Mouse (Mus musculus): Measurements from ENCODE around the gene Npas2.

DNA sequence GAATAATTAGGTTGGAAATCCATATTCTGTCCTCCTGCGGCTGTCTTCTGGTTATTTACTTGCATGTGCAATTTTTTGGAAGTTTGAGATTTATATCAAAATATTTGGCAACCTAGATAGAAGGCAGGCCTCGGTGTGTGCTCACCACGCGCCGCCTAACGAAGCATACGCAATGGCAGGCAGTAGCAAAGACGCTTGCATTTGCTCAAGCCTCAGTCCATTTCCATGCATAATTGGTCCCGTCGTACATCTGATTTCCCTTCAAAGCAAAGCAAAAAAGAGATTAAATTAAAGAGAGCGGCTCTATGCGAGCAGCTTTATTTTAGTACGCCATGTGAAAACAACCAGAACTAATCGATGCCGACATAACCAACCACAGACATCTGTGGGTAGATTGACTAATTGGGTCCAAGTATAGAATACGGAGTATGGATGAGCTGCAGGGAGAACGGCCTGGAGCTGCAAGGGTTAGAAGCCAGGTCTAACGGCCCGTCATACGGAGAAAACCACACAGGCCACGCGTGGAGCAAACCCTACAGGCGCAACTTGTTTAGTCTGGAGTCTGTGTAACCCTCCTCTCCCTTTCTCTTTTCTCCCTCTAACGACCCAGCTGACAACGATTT, 118.9 kb downstream of the Npas2 start:
- TF ChIP-seq POLR2A (IDR thresholded peaks at IDR 0.05; ENCODE audit: borderline replicate concordance, insufficient read depth, low read length) (no peak), CTCF (IDR thresholded peaks at IDR 0.05; ENCODE audit: borderline replicate concordance, insufficient read depth, low read depth, low read length) (no peak)
